Mouse (Mus musculus): ENCODE data around the gene Oser1. TPM values are rescaled to one million over a fixed set of nuclear protein-coding genes. Genes with fewer than 3 reads are reported as not detected.

Gene Oser1
- polyA plus RNA-seq, 1 experiment from 2014 or later, result 50.4 TPM

GRCm38 (mm10) chr2:163393976-163394375, 30.5 kb downstream of the Oser1 start:
- Histone ChIP-seq H3K4me2 (ENCODE audit: low read depth, low read length) (no peak overlapping the region), H3K9ac (replicated peaks) (no peak overlapping the region), H3K36me3 (replicated peaks; ENCODE audit: insufficient read depth, low read length) (no peaks in the 10 kb centered on the region), H3K4me3 (ENCODE audit: low read depth, low read length) (no peak overlapping the region), H3K4me1 (ENCODE audit: insufficient read depth) (no peaks in the 10 kb centered on the region), H3K27ac (ENCODE audit: low read depth) (no peak overlapping the region), H3K9me3 (ENCODE audit: low read length) (no peaks in the 10 kb centered on the region), H3K27me3 (ENCODE audit: insufficient read depth, low read length) (no peaks in the 10 kb centered on the region)
- 63% methylated on average over 6 of the region's 6 CpGs for WGBS (ENCODE audit: insufficient replicate concordance)
- no peak for ATAC-seq
- no peak for DNase-seq
- no peak for TF ChIP-seq EP300 (IDR thresholded peaks at IDR 0.05; ENCODE audit: low read depth)
- no peak for TF ChIP-seq CTCF (IDR thresholded peaks at IDR 0.05; ENCODE audit: low read depth)

GRCm38 (mm10) chr2:163393241-163393640, 31.3 kb downstream of the Oser1 start:
- no peak for DNase-seq

GRCm38 (mm10) chr2:163392436-163392835, 32.1 kb downstream of the Oser1 start:
- Histone ChIP-seq H3K27me3 (ENCODE audit: insufficient read depth, low read length) (no peaks in the 10 kb centered on the region), H3K36me3 (replicated peaks; ENCODE audit: insufficient read depth, low read length) (no peaks in the 10 kb centered on the region), H3K9me3 (ENCODE audit: low read length) (no peaks in the 10 kb centered on the region), H3K9ac (replicated peaks) (no peak overlapping the region), H3K4me1 (ENCODE audit: insufficient read depth) (no peaks in the 10 kb centered on the region), H3K27ac (ENCODE audit: low read depth) (no peak overlapping the region), H3K4me3 (ENCODE audit: low read depth, low read length) (no peak overlapping the region), H3K4me2 (ENCODE audit: low read depth, low read length) (no peak overlapping the region)
- 81% methylated on average over 6 of the region's 6 CpGs for WGBS (ENCODE audit: insufficient replicate concordance)
- TF ChIP-seq EP300 (IDR thresholded peaks at IDR 0.05; ENCODE audit: low read depth), result no peak
- TF ChIP-seq CTCF (IDR thresholded peaks at IDR 0.05; ENCODE audit: low read depth), result no peak
- ATAC-seq (no peak), DNase-seq (no peak)

More at GRCm38 (mm10) chr2:163393241-163393640, 31.3 kb downstream of the Oser1 start:
- TF ChIP-seq EP300 (IDR thresholded peaks at IDR 0.05; ENCODE audit: low read depth), result no peak
- no peak overlapping the region for H3K9ac ChIP-seq (replicated peaks)
- no peak for ATAC-seq
- H3K4me2 ChIP-seq (ENCODE audit: low read depth, low read length), result no peak overlapping the region
- no peak overlapping the region for H3K27ac ChIP-seq (ENCODE audit: low read depth)
- WGBS (ENCODE audit: insufficient replicate concordance), result 78% methylated on average over 10 of the region's 10 CpGs
- no peaks in the 10 kb centered on the region for H3K27me3 ChIP-seq (ENCODE audit: insufficient read depth, low read length)
- no peak overlapping the region for H3K4me3 ChIP-seq (ENCODE audit: low read depth, low read length)
- H3K9me3 ChIP-seq (ENCODE audit: low read length), result no peaks in the 10 kb centered on the region
- no peaks in the 10 kb centered on the region for H3K36me3 ChIP-seq (replicated peaks; ENCODE audit: insufficient read depth, low read length)
- H3K4me1 ChIP-seq (ENCODE audit: insufficient read depth), result no peaks in the 10 kb centered on the region

- whole genome bisulfite sequencing (ENCODE audit: insufficient replicate concordance), result 66% methylated on average over 15 of the region's 15 CpGs
- 0 out of 2 replicates have a peak, but pooled peaks have one; percentile 12 for ATAC-seq
- Histone ChIP-seq H3K27ac (ENCODE audit: low read depth) (no peak overlapping the region), H3K4me3 (ENCODE audit: low read depth, low read length) (no peak overlapping the region), H3K4me1 (ENCODE audit: insufficient read depth) (no peaks in the 10 kb centered on the region), H3K4me2 (ENCODE audit: low read depth, low read length) (no peak overlapping the region), H3K9me3 (ENCODE audit: low read length) (no peaks in the 10 kb centered on the region), H3K27me3 (ENCODE audit: insufficient read depth, low read length) (no peaks in the 10 kb centered on the region), H3K36me3 (replicated peaks; ENCODE audit: insufficient read depth, low read length) (no peaks in the 10 kb centered on the region), H3K9ac (replicated peaks) (no peak overlapping the region)
- TF ChIP-seq EP300 (IDR thresholded peaks at IDR 0.05; ENCODE audit: low read depth), result no peak
- no peak for TF ChIP-seq CTCF (IDR thresholded peaks at IDR 0.05; ENCODE audit: low read depth)
- no peak for DNase-seq
Measured at GRCm38 (mm10) chr2:163386423-163387190, 37.9 kb downstream of the Oser1 start.

- WGBS (ENCODE audit: insufficient replicate concordance), result 83% methylated on average over 6 of the region's 6 CpGs
Measured at GRCm38 (mm10) chr2:163385126-163385525, 39.4 kb downstream of the Oser1 start.

GRCm38 (mm10) chr2:163381246-163381645, 43.3 kb downstream of the Oser1 start:
- H3K27ac ChIP-seq (ENCODE audit: low read depth), result no peak overlapping the region
- TF ChIP-seq EP300 (IDR thresholded peaks at IDR 0.05; ENCODE audit: low read depth) (no peak), CTCF (IDR thresholded peaks at IDR 0.05; ENCODE audit: low read depth) (no peak)
- no peak for DNase-seq

More at GRCm38 (mm10) chr2:163385126-163385525, 39.4 kb downstream of the Oser1 start:
- Histone ChIP-seq H3K27me3 (ENCODE audit: insufficient read depth, low read length) (no peaks in the 10 kb centered on the region), H3K9ac (replicated peaks) (no peak overlapping the region), H3K9me3 (ENCODE audit: low read length) (no peaks in the 10 kb centered on the region), H3K36me3 (replicated peaks; ENCODE audit: insufficient read depth, low read length) (no peaks in the 10 kb centered on the region), H3K4me3 (ENCODE audit: low read depth, low read length) (no peak overlapping the region), H3K4me1 (ENCODE audit: insufficient read depth) (no peaks in the 10 kb centered on the region), H3K4me2 (ENCODE audit: low read depth, low read length) (no peak overlapping the region), H3K27ac (ENCODE audit: low read depth) (no peak overlapping the region)
- DNase-seq (no peak), ATAC-seq (no peak)
- TF ChIP-seq CTCF (IDR thresholded peaks at IDR 0.05; ENCODE audit: low read depth) (no peak), EP300 (IDR thresholded peaks at IDR 0.05; ENCODE audit: low read depth) (no peak)

More at GRCm38 (mm10) chr2:163381246-163381645, 43.3 kb downstream of the Oser1 start:
- ATAC-seq, result no peak
- Histone ChIP-seq H3K4me2 (ENCODE audit: low read depth, low read length) (no peak overlapping the region), H3K27me3 (ENCODE audit: insufficient read depth, low read length) (peaks cover 5% of the 10 kb centered on the region), H3K4me3 (ENCODE audit: low read depth, low read length) (no peak overlapping the region), H3K4me1 (ENCODE audit: insufficient read depth) (no peaks in the 10 kb centered on the region), H3K9me3 (ENCODE audit: low read length) (no peaks in the 10 kb centered on the region), H3K9ac (replicated peaks) (no peak overlapping the region), H3K36me3 (replicated peaks; ENCODE audit: insufficient read depth, low read length) (no peaks in the 10 kb centered on the region)
- WGBS (ENCODE audit: insufficient replicate concordance), result 79% methylated on average over 8 of the region's 8 CpGs
